Comparison of ENCODE assay signal across 24 mouse cellular contexts in genomic region chr9:44807141-44807540, GRCm38 (mm10). TPM values are rescaled to one million over a fixed set of nuclear protein-coding genes. Genes with fewer than 3 reads are reported as not detected.
DNase-seq lines count a peak whose midpoint lies in the region; ATAC-seq and TF ChIP-seq lines count a peak whose summit lies in the region.
"Had no signal": no experiment of that assay in that cellular context is flagged by ENCODE, and none has a peak within 500 bp of the region (broad histone marks: within the 10 kb centered on the region; RNA-seq: fewer than 3 reads in every experiment).

No protein-coding gene starts in this region.

- H3K9ac ChIP-seq in lung, postnatal 0 days (replicated peaks; ENCODE audit: low read depth), result no peak overlapping the region

- no peak for TF ChIP-seq CTCF in lung, postnatal 0 days (IDR thresholded peaks at IDR 0.05)
- no peak for TF ChIP-seq CTCF in lung, adult 2 months (IDR thresholded peaks at IDR 0.05; ENCODE audit: insufficient read depth, low read length)

- H3K27ac ChIP-seq in lung, postnatal 0 days (ENCODE audit: low read length), result no peak overlapping the region

- no peaks in the 10 kb centered on the region for H3K27me3 ChIP-seq in lung, postnatal 0 days (replicated peaks; ENCODE audit: insufficient read depth, low read length)
- H3K27me3 ChIP-seq: CH12.LX, Patski had no signal

- no peak overlapping the region for H3K4me3 ChIP-seq in lung, postnatal 0 days (ENCODE audit: low read depth, low read length)
- no peak overlapping the region for H3K4me3 ChIP-seq in lung, adult 2 months (replicated peaks; ENCODE audit: extremely low read depth, low read depth, low read length)

- peak; percentile 87 for DNase-seq in heart, adult 11 months
- DNase-seq in heart, postnatal 4 days, result no peak
- DNase-seq in lung, postnatal 0 days (ENCODE audit: low spot score), result peak; percentile 23
- no peak for DNase-seq in lung, adult 2 months
- peak; percentile 34 for DNase-seq in lung, postnatal 25 days (ENCODE audit: low spot score)
- no peak for DNase-seq in lung, postnatal 14 days
- DNase-seq in lung, postnatal 36 days, result peak; percentile 42
- no peak for DNase-seq in lung, postnatal 4 days
- DNase-seq: adrenal gland, adult 2 months; adrenal gland, adult 8-10 months; adrenal gland, postnatal 10 days; adrenal gland, postnatal 14 days; adrenal gland, postnatal 25 days; adrenal gland, postnatal 36 days; B cell, adult 2 months; cerebellum, adult 11 months; cerebellum, adult 11-12 months had no signal

- no peak for ATAC-seq in lung, postnatal 0 days
- ATAC-seq: activated CD4-positive, CD25-positive, alpha-beta regulatory T cell, adult 4 months; CD4-positive, CD25-positive, alpha-beta regulatory T cell, adult 4 months; Patski had no signal

- no peaks in the 10 kb centered on the region for H3K4me1 ChIP-seq in lung, postnatal 0 days (ENCODE audit: insufficient read depth, low read depth, low read length)
- H3K4me1 ChIP-seq in lung, adult 2 months (ENCODE audit: control insufficient read depth, insufficient read depth, low read length), result no peaks in the 10 kb centered on the region

- TF ChIP-seq POLR2A in lung, adult 2 months (IDR thresholded peaks at IDR 0.05; ENCODE audit: borderline replicate concordance, extremely low read depth, low read depth, low read length), result no peak

- WGBS in lung, postnatal 0 days, result 63% methylated on average over 5 of the region's 5 CpGs
- WGBS in lung, adult 2 months, result 62% methylated on average over 5 of the region's 5 CpGs

- TF ChIP-seq EP300 in lung, postnatal 0 days (IDR thresholded peaks at IDR 0.05), result no peak

- peaks cover 49% of the 10 kb centered on the region; the same call in 1 of the 2 replicates for H3K36me3 ChIP-seq in lung, postnatal 0 days (ENCODE audit: insufficient read depth, low read length)

- no peak overlapping the region for H3K4me2 ChIP-seq in lung, postnatal 0 days (replicated peaks; ENCODE audit: low read depth, low read length)

- H3K9me3 ChIP-seq in lung, postnatal 0 days (ENCODE audit: low read length), result no peaks in the 10 kb centered on the region
- H3K9me3 ChIP-seq: G1E had no signal

RNA-seq across cellular contexts. Expression of gene Ttc36, which starts 4.3 kb away (rescaled TPM):
- total RNA-seq in heart, postnatal 4 days (2021), result 1 to 10 TPM in 1 of 2 experiments, under 1 TPM in 1; 0.61 to 1.0 TPM
- polyA plus RNA-seq in lung, postnatal 0 days (2015; fragmentation: Nextera tagmentation; extraction: Ambion mirVana), result 12.9 and 15.1 TPM in 2 replicates
- 17.6 and 19.8 TPM in 2 replicates for polyA plus RNA-seq in lung, adult 2 months (2012; rRNA removed)
- total RNA-seq: G1E, MEL had no signal
- polyA plus RNA-seq: C2C12; CD4-positive, CD25-positive, alpha-beta regulatory T cell, adult 4 months had no signal

RNA-seq across cellular contexts. Expression of gene Tmem25, which starts 8.0 kb away (rescaled TPM):
- 1 to 10 TPM; 3.5 to 6.0 TPM for total RNA-seq in heart, postnatal 4 days (2021)
- polyA plus RNA-seq in lung, postnatal 0 days (2015; fragmentation: Nextera tagmentation; extraction: Ambion mirVana), result 0.91 and 1.0 TPM in 2 replicates
- polyA plus RNA-seq in lung, adult 2 months (2012; rRNA removed), result 3.7 and 5.1 TPM in 2 replicates
- polyA plus RNA-seq: CD4-positive, CD25-positive, alpha-beta regulatory T cell, adult 4 months had no signal

RNA-seq across cellular contexts. Expression of gene Ift46, which starts 39.4 kb away (rescaled TPM):
- 10 to 100 TPM; 58.4 to 58.7 TPM for total RNA-seq in heart, postnatal 4 days (2021)
- polyA plus RNA-seq in lung, postnatal 0 days (2015; fragmentation: Nextera tagmentation; extraction: Ambion mirVana), result 81.4 and 91.7 TPM in 2 replicates
- polyA plus RNA-seq in lung, adult 2 months (2012; rRNA removed), result 38.9 and 67.5 TPM in 2 replicates

RNA-seq across cellular contexts. Expression of gene Arcn1, which starts 39.5 kb away (rescaled TPM):
- 100 to 1,000 TPM; 104 to 119 TPM for total RNA-seq in heart, postnatal 4 days (2021)
- 92.3 and 104 TPM in 2 replicates for polyA plus RNA-seq in lung, postnatal 0 days (2015; fragmentation: Nextera tagmentation; extraction: Ambion mirVana)
- 26.6 and 40.8 TPM in 2 replicates for polyA plus RNA-seq in lung, adult 2 months (2012; rRNA removed)

Comparison
In these comparisons a context has a peak if more than half of its experiments do, and no peak if none do; other contexts are left out.
1. DNase-seq: peak in heart, adult 11 months (single experiment), lung, postnatal 0 days (single experiment), lung, postnatal 25 days (single experiment) and lung, postnatal 36 days (single experiment); none in heart, postnatal 4 days (single experiment), lung, adult 2 months (single experiment), lung, postnatal 14 days (single experiment) and lung, postnatal 4 days (0 of 2).